Mouse (Mus musculus) cerebellum, adult 2 months (tissue): ENCODE measurements at regions not wholly inside any gene's neighbourhood (a gene's known extent, or its start where the extent isn't known, plus 50 kb on each side); places are given as distances from the start of the nearest gene placed in this dataset.

Experiments used
- CTCF ChIP-seq: fragments of 200-500 bp; IDR thresholded peaks from 2 replicates; pipeline ENCODE4 v1.5.1; 2011; ENCODE audit warnings: low read depth, mild to moderate bottlenecking, control low read depth, low read length, moderate library complexity, borderline replicate concordance; ENCODE audit not compliant: insufficient read depth
- POLR2A ChIP-seq: fragments of 200-500 bp; IDR thresholded peaks from 2 replicates; pipeline ENCODE4 v1.6.1; 2011; ENCODE audit warnings: low read length, control low read depth, borderline replicate concordance; ENCODE audit not compliant: insufficient read depth

DNA sequence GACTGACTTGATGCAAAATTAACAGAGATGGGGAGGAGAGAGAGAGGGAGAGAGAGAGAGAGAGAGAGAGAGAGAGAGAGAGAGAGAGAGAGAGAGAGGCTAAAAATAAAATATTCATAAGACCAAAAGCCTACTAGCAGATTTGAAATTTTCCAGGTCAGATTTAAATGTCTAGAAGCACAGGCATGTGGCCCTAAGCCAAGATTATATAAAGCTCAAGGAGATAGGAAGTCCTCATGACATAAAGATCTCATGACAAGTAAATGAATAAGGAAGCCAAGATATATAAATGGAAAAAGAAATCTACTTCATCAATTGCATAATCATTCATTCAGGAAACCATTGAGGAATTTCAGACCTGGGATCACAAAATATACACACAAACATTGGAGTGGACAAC is 311.9 kb upstream of the Cypt12 start:
- TF ChIP-seq POLR2A (no peak), CTCF (no peak)
